Mouse (Mus musculus): ENCODE results near the gene Loxl1. TPM values are rescaled to one million over a fixed set of nuclear protein-coding genes. Genes with fewer than 3 reads are reported as not detected.

The Loxl1 gene
- polyA plus RNA-seq, 1 experiment: 5.1 TPM

DNA sequence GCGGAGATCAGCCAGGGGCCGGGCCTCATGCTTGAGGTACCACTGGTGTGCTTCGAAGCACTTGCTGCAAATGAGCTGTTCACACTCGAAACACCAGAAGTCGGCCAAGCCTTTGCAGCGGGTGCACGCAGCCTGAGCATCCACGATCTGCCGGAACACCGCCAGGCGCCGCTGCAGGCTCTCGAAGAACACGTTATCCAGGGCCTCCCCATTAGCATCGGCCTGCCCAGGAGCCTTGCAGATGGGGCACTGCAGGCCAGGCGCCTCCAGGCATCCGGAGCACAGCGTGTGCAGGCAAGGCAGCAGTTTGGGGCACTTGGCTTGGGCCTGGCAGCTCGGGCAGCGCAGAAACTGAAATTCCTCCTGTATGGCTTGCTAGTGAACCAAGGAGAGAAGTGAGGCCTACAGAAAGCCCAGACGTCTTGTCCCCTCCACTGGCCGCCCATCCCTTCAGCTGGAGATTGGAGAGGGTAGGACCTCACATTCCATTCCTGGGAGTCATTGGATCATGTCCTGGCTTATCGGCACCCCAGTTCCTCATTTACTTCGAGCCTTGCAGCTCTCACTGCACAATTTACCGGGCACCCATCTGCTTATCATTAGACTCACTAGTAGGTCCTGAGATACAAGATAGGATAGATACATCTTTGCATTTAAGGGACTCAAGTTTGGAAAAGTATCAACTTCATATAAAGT lies 65.8 kb downstream of the Loxl1 start:
- H3K79me3 ChIP-seq (ENCODE audit: low read depth): peaks cover 51% of the 10 kb centered on the region
- peak overlapping the region; percentile 32 for H3K4me3 ChIP-seq (ENCODE audit: insufficient read depth, poor library complexity, severe bottlenecking)
- H3ac ChIP-seq (ENCODE audit: control insufficient read depth, insufficient read length, low read depth): peak overlapping the region; percentile 43
- no peaks in the 10 kb centered on the region for H3K27me3 ChIP-seq (ENCODE audit: control insufficient read depth, insufficient read depth, insufficient read length)
- peaks cover 40% of the 10 kb centered on the region for H3K36me3 ChIP-seq (ENCODE audit: control insufficient read depth, insufficient read depth)
- no peak for TF ChIP-seq MYOG (IDR thresholded peaks at IDR 0.05; ENCODE audit: control insufficient read depth, extremely low read depth, insufficient read length)
- TF ChIP-seq CEBPB (IDR thresholded peaks at IDR 0.05; ENCODE audit: low read depth): no peak
- peak; percentile 93 for TF ChIP-seq CTCF (IDR thresholded peaks at IDR 0.05; ENCODE audit: control insufficient read depth, insufficient read depth, insufficient read length)
- TF ChIP-seq FOSL1 (IDR thresholded peaks at IDR 0.05; ENCODE audit: insufficient read depth, low read length, poor library complexity, severe bottlenecking): no peak
- no peak for TF ChIP-seq MYOD1 (IDR thresholded peaks at IDR 0.05; ENCODE audit: control insufficient read depth, insufficient read length, low read depth)
- peak; percentile 30 for TF ChIP-seq MAX (IDR thresholded peaks at IDR 0.05)
- TF ChIP-seq USF1 (IDR thresholded peaks at IDR 0.05; ENCODE audit: low read depth): no peak
- peaks cover 74% of the 10 kb centered on the region for H3K79me2 ChIP-seq (ENCODE audit: control insufficient read depth, insufficient read depth)

DNA sequence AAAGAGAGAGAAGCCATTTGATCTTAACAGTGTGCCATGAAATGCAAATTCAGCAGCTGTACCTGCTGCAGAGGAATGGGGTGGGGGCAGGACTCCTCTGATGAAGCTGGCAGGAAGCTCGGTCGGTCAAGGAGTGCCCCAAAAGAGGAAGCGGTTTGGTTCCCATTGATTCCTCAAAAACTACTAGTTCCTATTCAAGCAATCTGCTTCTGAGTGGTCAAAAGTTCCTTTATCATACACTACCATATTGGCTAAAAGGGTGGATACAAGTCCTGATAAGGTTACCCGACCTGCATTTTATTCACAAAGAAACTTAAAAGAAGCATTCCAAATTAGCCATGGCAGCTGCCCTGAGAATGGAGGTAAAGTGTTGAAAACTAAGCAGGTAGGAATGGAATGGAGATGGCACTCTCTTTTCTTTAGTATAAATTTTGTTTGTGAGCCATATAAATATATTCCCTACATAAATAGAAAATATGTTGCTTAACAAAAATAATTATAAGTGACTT lies 66.8 kb downstream of the Loxl1 start:
- Histone ChIP-seq H3K27me3 (ENCODE audit: control insufficient read depth, insufficient read depth, insufficient read length) (no peaks in the 10 kb centered on the region), H3K4me3 (ENCODE audit: insufficient read depth, poor library complexity, severe bottlenecking) (no peak overlapping the region), H3ac (ENCODE audit: control insufficient read depth, insufficient read length, low read depth) (no peak overlapping the region), H3K36me3 (ENCODE audit: control insufficient read depth, insufficient read depth) (peaks cover 43% of the 10 kb centered on the region), H3K79me2 (ENCODE audit: control insufficient read depth, insufficient read depth) (peaks cover 85% of the 10 kb centered on the region), H3K79me3 (ENCODE audit: low read depth) (peaks cover 55% of the 10 kb centered on the region)
- TF ChIP-seq MYOD1 (IDR thresholded peaks at IDR 0.05; ENCODE audit: control insufficient read depth, insufficient read length, low read depth) (no peak), CEBPB (IDR thresholded peaks at IDR 0.05; ENCODE audit: low read depth) (no peak)

DNA sequence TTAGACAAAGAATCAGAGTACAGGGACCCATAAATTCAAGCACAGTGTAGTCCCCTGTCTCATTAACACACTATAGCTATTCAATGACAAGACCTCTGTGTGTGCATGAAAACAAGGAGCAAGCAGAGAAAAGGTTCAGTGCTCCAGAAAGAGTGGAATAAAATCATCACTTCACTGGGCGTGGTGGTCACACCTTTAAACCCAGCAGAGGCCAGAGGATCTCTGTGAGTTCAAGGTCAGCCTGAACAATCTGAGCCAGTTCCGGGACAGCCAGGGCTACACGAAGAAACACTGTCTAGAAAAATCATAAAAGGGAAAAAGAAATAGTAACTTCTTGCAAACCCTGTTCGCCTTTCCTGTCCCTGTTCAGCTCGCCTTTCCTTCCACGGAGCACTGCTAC lies 69.3 kb downstream of the Loxl1 start:
- H3K27me3 ChIP-seq (ENCODE audit: control insufficient read depth, insufficient read depth, insufficient read length): no peaks in the 10 kb centered on the region
- H3K4me3 ChIP-seq (ENCODE audit: insufficient read depth, poor library complexity, severe bottlenecking): no peak overlapping the region
- TF ChIP-seq USF1 (IDR thresholded peaks at IDR 0.05; ENCODE audit: low read depth) (no peak), MAX (IDR thresholded peaks at IDR 0.05) (no peak), MYOG (IDR thresholded peaks at IDR 0.05; ENCODE audit: control insufficient read depth, extremely low read depth, insufficient read length) (no peak), MYOD1 (IDR thresholded peaks at IDR 0.05; ENCODE audit: control insufficient read depth, insufficient read length, low read depth) (no peak), CEBPB (IDR thresholded peaks at IDR 0.05; ENCODE audit: low read depth) (no peak), CTCF (IDR thresholded peaks at IDR 0.05; ENCODE audit: control insufficient read depth, insufficient read depth, insufficient read length) (no peak), FOSL1 (IDR thresholded peaks at IDR 0.05; ENCODE audit: insufficient read depth, low read length, poor library complexity, severe bottlenecking) (no peak)
- H3K79me3 ChIP-seq (ENCODE audit: low read depth): peaks cover 61% of the 10 kb centered on the region
- H3K79me2 ChIP-seq (ENCODE audit: control insufficient read depth, insufficient read depth): peaks cover 100% of the 10 kb centered on the region
- H3K36me3 ChIP-seq (ENCODE audit: control insufficient read depth, insufficient read depth): peaks cover 43% of the 10 kb centered on the region
- no peak overlapping the region for H3ac ChIP-seq (ENCODE audit: control insufficient read depth, insufficient read length, low read depth)

DNA sequence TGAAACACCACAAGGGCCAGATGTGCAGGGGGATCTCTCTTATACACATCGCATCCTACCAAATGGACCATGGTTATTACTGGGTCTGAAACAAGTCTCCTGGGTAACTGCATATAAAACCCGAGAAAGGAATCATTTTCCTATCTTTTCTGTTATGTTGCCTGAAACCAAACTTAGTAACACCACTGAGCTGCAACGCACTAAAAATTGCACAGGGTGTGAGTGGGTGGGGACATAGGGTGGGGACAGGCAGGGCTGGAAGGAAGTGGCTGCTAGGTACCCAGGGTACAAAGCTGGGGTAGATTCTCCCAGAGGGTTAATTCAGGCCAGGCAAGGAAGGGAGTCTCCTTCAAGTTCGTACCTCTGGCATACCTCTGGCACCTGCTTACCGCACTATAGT lies 70.3 kb downstream of the Loxl1 start:
- H3ac ChIP-seq (ENCODE audit: control insufficient read depth, insufficient read length, low read depth): no peak overlapping the region
- peaks cover 43% of the 10 kb centered on the region for H3K36me3 ChIP-seq (ENCODE audit: control insufficient read depth, insufficient read depth)
- no peaks in the 10 kb centered on the region for H3K27me3 ChIP-seq (ENCODE audit: control insufficient read depth, insufficient read depth, insufficient read length)
- peaks cover 58% of the 10 kb centered on the region for H3K79me3 ChIP-seq (ENCODE audit: low read depth)
- TF ChIP-seq CEBPB (IDR thresholded peaks at IDR 0.05; ENCODE audit: low read depth) (no peak), FOSL1 (IDR thresholded peaks at IDR 0.05; ENCODE audit: insufficient read depth, low read length, poor library complexity, severe bottlenecking) (no peak), USF1 (IDR thresholded peaks at IDR 0.05; ENCODE audit: low read depth) (no peak), MAX (IDR thresholded peaks at IDR 0.05) (no peak)
- H3K79me2 ChIP-seq (ENCODE audit: control insufficient read depth, insufficient read depth): peaks cover 100% of the 10 kb centered on the region
- no peak overlapping the region for H3K4me3 ChIP-seq (ENCODE audit: insufficient read depth, poor library complexity, severe bottlenecking)

DNA sequence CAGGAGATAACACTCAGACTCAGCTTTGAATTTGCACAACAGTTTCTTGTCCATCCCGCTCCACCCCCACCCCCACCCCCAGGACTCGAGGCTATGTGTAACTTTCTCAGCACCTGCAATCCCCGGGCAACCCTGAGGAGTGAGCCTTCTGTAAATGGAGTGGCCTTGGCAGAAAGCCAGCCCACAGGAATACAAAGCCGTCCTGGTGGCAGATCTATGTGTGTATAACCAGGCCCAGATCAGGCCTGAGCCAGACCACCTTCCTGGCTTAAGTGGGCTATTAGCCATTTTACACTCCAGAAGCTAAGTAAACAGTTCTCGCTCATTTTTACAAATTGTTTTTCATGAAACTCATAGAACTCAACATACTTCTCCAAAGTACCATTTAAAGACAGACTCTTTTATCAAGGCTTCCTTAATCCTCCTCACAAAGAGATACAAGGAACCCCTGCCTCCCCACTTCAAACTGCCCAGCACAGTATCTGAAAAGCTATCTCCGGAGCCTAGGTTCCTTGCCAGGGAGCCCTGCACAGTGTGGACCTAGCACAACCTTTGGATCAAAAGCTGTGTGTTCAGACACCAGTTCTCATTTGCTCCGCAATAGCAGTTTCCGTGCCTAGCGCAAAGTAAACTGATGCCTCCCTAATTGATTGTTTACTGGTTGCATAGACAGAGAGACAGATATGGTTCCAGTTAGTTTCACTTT lies 71.1 kb downstream of the Loxl1 start:
- no peak for TF ChIP-seq MYOG (IDR thresholded peaks at IDR 0.05; ENCODE audit: control insufficient read depth, extremely low read depth, insufficient read length)
- no peak for TF ChIP-seq CTCF (IDR thresholded peaks at IDR 0.05; ENCODE audit: control insufficient read depth, insufficient read depth, insufficient read length)
- TF ChIP-seq CEBPB (IDR thresholded peaks at IDR 0.05; ENCODE audit: low read depth): no peak
- TF ChIP-seq MYOD1 (IDR thresholded peaks at IDR 0.05; ENCODE audit: control insufficient read depth, insufficient read length, low read depth): no peak
- no peak for TF ChIP-seq USF1 (IDR thresholded peaks at IDR 0.05; ENCODE audit: low read depth)
- no peak for TF ChIP-seq FOSL1 (IDR thresholded peaks at IDR 0.05; ENCODE audit: insufficient read depth, low read length, poor library complexity, severe bottlenecking)
- no peak for TF ChIP-seq MAX (IDR thresholded peaks at IDR 0.05)
- Histone ChIP-seq H3K4me3 (ENCODE audit: insufficient read depth, poor library complexity, severe bottlenecking) (no peak overlapping the region), H3K27me3 (ENCODE audit: control insufficient read depth, insufficient read depth, insufficient read length) (no peaks in the 10 kb centered on the region), H3ac (ENCODE audit: control insufficient read depth, insufficient read length, low read depth) (no peak overlapping the region), H3K36me3 (ENCODE audit: control insufficient read depth, insufficient read depth) (peaks cover 43% of the 10 kb centered on the region), H3K79me2 (ENCODE audit: control insufficient read depth, insufficient read depth) (peaks cover 99% of the 10 kb centered on the region), H3K79me3 (ENCODE audit: low read depth) (peaks cover 58% of the 10 kb centered on the region)

Other genes with a start within 250 kb of the Loxl1 start
- 0.29 TPM for gene Stra6, start 249.4 kb downstream of the Loxl1 start, polyA plus RNA-seq (2012; fragmentation: generic; extraction: Trizol)
- not detected for gene Ccdc33, start 194.4 kb downstream of the Loxl1 start, polyA plus RNA-seq (2012; fragmentation: generic; extraction: Trizol)
- gene Islr, start 108.9 kb downstream of the Loxl1 start, polyA plus RNA-seq (2012; fragmentation: generic; extraction: Trizol): 10.3 TPM
- gene Islr2, start 108.9 kb downstream of the Loxl1 start, polyA plus RNA-seq (2012; fragmentation: generic; extraction: Trizol): 0.07 TPM
- gene Pml, start 63.4 kb downstream of the Loxl1 start, polyA plus RNA-seq (2012; fragmentation: generic; extraction: Trizol): 24.3 TPM
- gene Stoml1, start 60.0 kb downstream of the Loxl1 start, polyA plus RNA-seq (2012; fragmentation: generic; extraction: Trizol): 13.4 TPM
- gene Tbc1d21, start 57.3 kb upstream of the Loxl1 start, polyA plus RNA-seq (2012; fragmentation: generic; extraction: Trizol): not detected
- gene Insyn1, start 175.4 kb upstream of the Loxl1 start, polyA plus RNA-seq (2012; fragmentation: generic; extraction: Trizol): 23.3 TPM
- gene Cd276, start 242.3 kb upstream of the Loxl1 start, polyA plus RNA-seq (2012; fragmentation: generic; extraction: Trizol): 28.8 TPM